In genomic region chr15:77150000-77150399, GRCm38 (mm10) we compare ENCODE assay signal across 9 mouse cellular contexts.
DNase-seq lines count a peak whose midpoint lies in the region; ATAC-seq and TF ChIP-seq lines count a peak whose summit lies in the region.
"Had no signal": no experiment of that assay in that cellular context is flagged by ENCODE, and none has a peak within 500 bp of the region (broad histone marks: within the 10 kb centered on the region; RNA-seq: fewer than 3 reads in every experiment).

No protein-coding gene starts in this region.

- peak overlapping the region; percentile 91 for H3K27ac ChIP-seq in heart, embryonic 11.5 days (ENCODE audit: low read depth, low read length)
- H3K27ac ChIP-seq in ES-Bruce4 (ENCODE audit: insufficient read depth, low read length), result 0 out of 2 replicates have a peak overlapping the region, but pooled peaks have one; percentile 46
- H3K27ac ChIP-seq in hindbrain, embryonic 11.5 days (ENCODE audit: low read depth, low read length), result peak overlapping the region; percentile 78
- peak overlapping the region; percentile 66 for H3K27ac ChIP-seq in lung, postnatal 0 days (ENCODE audit: low read length)
- H3K27ac ChIP-seq: macrophage had no signal

- DNase-seq in heart, adult 11 months, result no peak
- no peak for DNase-seq in hindbrain, embryonic 11.5 days (ENCODE audit: low spot score)
- peak; percentile 43 for DNase-seq in lung, postnatal 0 days (ENCODE audit: low spot score)
- no peak for DNase-seq in spleen, adult 12 weeks (ENCODE audit: low spot score)
- no peak for DNase-seq in adrenal gland, postnatal 36 days
- no peak for DNase-seq in retina, postnatal 1 day

- peaks cover 47% of the 10 kb centered on the region for H3K4me1 ChIP-seq in heart, embryonic 11.5 days (ENCODE audit: control insufficient read depth, insufficient read depth, low read length)
- H3K4me1 ChIP-seq in ES-Bruce4 (ENCODE audit: control insufficient read depth, insufficient read depth, low read length), result peaks cover 9% of the 10 kb centered on the region
- peaks cover 5% of the 10 kb centered on the region; the same call in 1 of the 2 replicates for H3K4me1 ChIP-seq in hindbrain, embryonic 11.5 days (replicated peaks; ENCODE audit: control insufficient read depth, insufficient read depth, low read length)
- H3K4me1 ChIP-seq in lung, postnatal 0 days (ENCODE audit: insufficient read depth, low read depth, low read length), result peaks cover 28% of the 10 kb centered on the region; the same call in 1 of the 2 replicates

- ATAC-seq in heart, embryonic 11.5 days (replicated peaks; ENCODE audit: insufficient number of reproducible peaks, low FRiP score, low TSS enrichment), result no peak
- ATAC-seq in hindbrain, embryonic 11.5 days (ENCODE audit: low FRiP score), result no peak
- ATAC-seq in lung, postnatal 0 days, result 0 out of 2 replicates have a peak, but pooled peaks have one; percentile 27

- H3K4me3 ChIP-seq in heart, embryonic 11.5 days (ENCODE audit: low read depth, low read length), result peak overlapping the region; percentile 63
- H3K4me3 ChIP-seq in ES-Bruce4 (ENCODE audit: low read depth, low read length), result no peak overlapping the region
- H3K4me3 ChIP-seq in hindbrain, embryonic 11.5 days (ENCODE audit: low read depth, low read length), result peak overlapping the region; percentile 49
- H3K4me3 ChIP-seq in lung, postnatal 0 days (ENCODE audit: low read depth, low read length), result no peak overlapping the region

- TF ChIP-seq POLR2A in ES-Bruce4 (IDR thresholded peaks at IDR 0.05; ENCODE audit: insufficient read depth, low read length), result no peak

- H3K27me3 ChIP-seq in heart, embryonic 11.5 days (ENCODE audit: control insufficient read depth, insufficient read depth, low read length), result no peaks in the 10 kb centered on the region
- no peaks in the 10 kb centered on the region for H3K27me3 ChIP-seq in ES-Bruce4 (ENCODE audit: control insufficient read depth, insufficient read depth, low read length, poor library complexity, severe bottlenecking)
- no peaks in the 10 kb centered on the region for H3K27me3 ChIP-seq in hindbrain, embryonic 11.5 days (ENCODE audit: control insufficient read depth, insufficient read depth, low read length)
- no peaks in the 10 kb centered on the region for H3K27me3 ChIP-seq in lung, postnatal 0 days (replicated peaks; ENCODE audit: insufficient read depth, low read length)

- TF ChIP-seq CTCF in ES-Bruce4 (IDR thresholded peaks at IDR 0.05; ENCODE audit: low read depth, low read length), result no peak
- no peak for TF ChIP-seq CTCF in lung, postnatal 0 days (IDR thresholded peaks at IDR 0.05)

- 31% methylated on average over 3 of the region's 3 CpGs for WGBS in heart, embryonic 11.5 days (ENCODE audit: insufficient replicate concordance)
- 45% methylated on average over 3 of the region's 3 CpGs for WGBS in hindbrain, embryonic 11.5 days
- 17% methylated on average over 3 of the region's 3 CpGs for WGBS in lung, postnatal 0 days

- H3K9ac ChIP-seq in heart, embryonic 11.5 days (ENCODE audit: low read depth, low read length), result peak overlapping the region; percentile 72
- H3K9ac ChIP-seq in ES-Bruce4 (ENCODE audit: low read depth, poor library complexity, severe bottlenecking), result no peak overlapping the region
- peak overlapping the region; percentile 62 for H3K9ac ChIP-seq in hindbrain, embryonic 11.5 days (ENCODE audit: low read depth, low read length)
- H3K9ac ChIP-seq in lung, postnatal 0 days (replicated peaks; ENCODE audit: low read depth), result no peak overlapping the region

- H3K36me3 ChIP-seq in heart, embryonic 11.5 days (ENCODE audit: control insufficient read depth, insufficient read depth, low read length), result no peaks in the 10 kb centered on the region
- H3K36me3 ChIP-seq in ES-Bruce4 (ENCODE audit: control insufficient read depth, insufficient read depth, low read length, poor library complexity, severe bottlenecking), result no peaks in the 10 kb centered on the region
- no peaks in the 10 kb centered on the region for H3K36me3 ChIP-seq in hindbrain, embryonic 11.5 days (ENCODE audit: control insufficient read depth, insufficient read depth, low read length)
- H3K36me3 ChIP-seq in lung, postnatal 0 days (ENCODE audit: insufficient read depth, low read length), result no peaks in the 10 kb centered on the region

- peak overlapping the region; percentile 72 for H3K4me2 ChIP-seq in heart, embryonic 11.5 days
- H3K4me2 ChIP-seq in hindbrain, embryonic 11.5 days (replicated peaks; ENCODE audit: low read depth, low read length), result peak overlapping the region; percentile 48
- peak overlapping the region; percentile 60 for H3K4me2 ChIP-seq in lung, postnatal 0 days (replicated peaks; ENCODE audit: low read depth, low read length)

- H3K9me3 ChIP-seq in heart, embryonic 11.5 days (replicated peaks; ENCODE audit: control insufficient read depth, low read length), result no peaks in the 10 kb centered on the region
- no peaks in the 10 kb centered on the region for H3K9me3 ChIP-seq in ES-Bruce4 (replicated peaks; ENCODE audit: control insufficient read depth, insufficient read depth, low read length, poor library complexity, severe bottlenecking)
- H3K9me3 ChIP-seq in hindbrain, embryonic 11.5 days (ENCODE audit: control insufficient read depth, low read length), result no peaks in the 10 kb centered on the region
- no peaks in the 10 kb centered on the region for H3K9me3 ChIP-seq in lung, postnatal 0 days (ENCODE audit: low read length)

- TF ChIP-seq EP300 in ES-Bruce4 (IDR thresholded peaks at IDR 0.05; ENCODE audit: insufficient read depth, low read depth, low read length), result no peak
- TF ChIP-seq EP300 in lung, postnatal 0 days (IDR thresholded peaks at IDR 0.05), result no peak

Comparison
In these comparisons a context has a peak if more than half of its experiments do, and no peak if none do; other contexts are left out.
1. H3K4me3 ChIP-seq: peak in heart, embryonic 11.5 days (single experiment) and hindbrain, embryonic 11.5 days (single experiment); none in ES-Bruce4 (single experiment) and lung, postnatal 0 days (single experiment).
2. H3K9ac ChIP-seq: peak in heart, embryonic 11.5 days (single experiment) and hindbrain, embryonic 11.5 days (single experiment); none in ES-Bruce4 (single experiment) and lung, postnatal 0 days (single experiment).
3. Peak in every context shown above with its lines, with median percentiles within 50 percentile points of each other: H3K27ac ChIP-seq and H3K4me2 ChIP-seq.